Mouse (Mus musculus): Measurements from ENCODE around the gene Rprml. TPM values are rescaled to one million over a fixed set of nuclear protein-coding genes. Genes with fewer than 3 reads are reported as not detected.

Gene Rprml
- total RNA-seq, 2 experiments from 2014 or later = not detected

Other genes with a start within 250 kb of the Rprml start
- 27.9 and 36.4 TPM in 2 replicates for gene Plekhm1, start 236.9 kb upstream of the Rprml start, total RNA-seq (2015; ENCODE audit: low replicate concordance)
- gene Plekhm1, start 236.9 kb upstream of the Rprml start, total RNA-seq (2017; ENCODE audit: low replicate concordance) = 25.6 and 25.7 TPM in 2 replicates
- not detected in 2 replicates for gene Lrrc37a, start 145.0 kb upstream of the Rprml start, total RNA-seq (2015; ENCODE audit: low replicate concordance)
- not detected in 2 replicates for gene Lrrc37a, start 145.0 kb upstream of the Rprml start, total RNA-seq (2017; ENCODE audit: low replicate concordance)
- gene Gm884, start 28.4 kb upstream of the Rprml start, total RNA-seq (2015; ENCODE audit: low replicate concordance) = not detected in 2 replicates
- not detected in 2 replicates for gene Gm884, start 28.4 kb upstream of the Rprml start, total RNA-seq (2017; ENCODE audit: low replicate concordance)
- gene Lyzl6, start 10.7 kb upstream of the Rprml start, total RNA-seq (2015; ENCODE audit: low replicate concordance) = not detected in 2 replicates
- not detected in 2 replicates for gene Lyzl6, start 10.7 kb upstream of the Rprml start, total RNA-seq (2017; ENCODE audit: low replicate concordance)
- gene Gosr2, start 48.3 kb downstream of the Rprml start, total RNA-seq (2015; ENCODE audit: low replicate concordance) = 8.8 and 11.7 TPM in 2 replicates
- 11.2 and 17.0 TPM in 2 replicates for gene Gosr2, start 48.3 kb downstream of the Rprml start, total RNA-seq (2017; ENCODE audit: low replicate concordance)
- gene Wnt9b, start 100.3 kb downstream of the Rprml start, total RNA-seq (2015; ENCODE audit: low replicate concordance) = not detected in 2 replicates
- not detected in 2 replicates for gene Wnt9b, start 100.3 kb downstream of the Rprml start, total RNA-seq (2017; ENCODE audit: low replicate concordance)
- gene Wnt3, start 124.6 kb downstream of the Rprml start, total RNA-seq (2015; ENCODE audit: low replicate concordance) = not detected in 2 replicates
- not detected in 2 replicates for gene Wnt3, start 124.6 kb downstream of the Rprml start, total RNA-seq (2017; ENCODE audit: low replicate concordance)

Measured in erythroblast, adult 5-6 weeks (primary cell).